Mouse (Mus musculus) left cerebral cortex, adult 8-10 months (tissue): ENCODE data around the gene Map4k5. TPM values are rescaled to one million over a fixed set of nuclear protein-coding genes. Genes with fewer than 3 reads are reported as not detected.

ENCODE experiments used
- DNase-seq, 2 experiments: peaks; one replicate each; pipeline ENCODE4 v3.0.0; 2022; ENCODE audit warnings: low spot score in 2 of 2
- total RNA-seq, 4 experiments: library from RNA; stranded (reverse); gene quantifications; 2 replicates each; pipeline ENCODE4 v1.2.4; 2022

Gene Map4k5
- total RNA-seq, 4 experiments from 2014 or later: 38.6 to 43.3 (median 39.3) TPM

- no peak for DNase-seq
Observed at GRCm38 (mm10) chr12:69788380-69788779, 104.6 kb downstream of the Map4k5 start.

- DNase-seq: no peak
Observed at GRCm38 (mm10) chr12:69785471-69785870, 107.5 kb downstream of the Map4k5 start.

GRCm38 (mm10) chr12:69783247-69784025 lies 109.6 kb downstream of the Map4k5 start:
- DNase-seq: no peak

- no peak for DNase-seq
Observed at GRCm38 (mm10) chr12:69781935-69782650, 110.9 kb downstream of the Map4k5 start.

GRCm38 (mm10) chr12:69781480-69781879 lies 111.5 kb downstream of the Map4k5 start:
- DNase-seq: no peak

- DNase-seq: no peak
Observed at GRCm38 (mm10) chr12:69777957-69778356, 115.0 kb downstream of the Map4k5 start.

GRCm38 (mm10) chr12:69777341-69777730 lies 115.7 kb downstream of the Map4k5 start:
- DNase-seq: no peak

- DNase-seq: no peak
Observed at GRCm38 (mm10) chr12:69776607-69777340, 116.2 kb downstream of the Map4k5 start.

GRCm38 (mm10) chr12:69768841-69769240 lies 124.2 kb downstream of the Map4k5 start:
- DNase-seq: no peak

GRCm38 (mm10) chr12:69767476-69768258 lies 125.3 kb downstream of the Map4k5 start:
- no peak for DNase-seq

GRCm38 (mm10) chr12:69766185-69766904 lies 126.7 kb downstream of the Map4k5 start:
- DNase-seq: no peak

- DNase-seq: no peak
Observed at GRCm38 (mm10) chr12:69765543-69765942, 127.5 kb downstream of the Map4k5 start.

- no peak for DNase-seq
Observed at GRCm38 (mm10) chr12:69761603-69762002, 131.4 kb downstream of the Map4k5 start.

- DNase-seq: no peak
Observed at GRCm38 (mm10) chr12:69760743-69761406, 132.1 kb downstream of the Map4k5 start.

- DNase-seq: no peak
Observed at GRCm38 (mm10) chr12:69760014-69760413, 133.0 kb downstream of the Map4k5 start.

GRCm38 (mm10) chr12:69759267-69759885 lies 133.6 kb downstream of the Map4k5 start:
- no peak for DNase-seq

- DNase-seq: no peak
Observed at GRCm38 (mm10) chr12:69758221-69759185, 134.5 kb downstream of the Map4k5 start.

GRCm38 (mm10) chr12:69757418-69758141 lies 135.4 kb downstream of the Map4k5 start:
- peak; percentile 25 to 38 for DNase-seq
